Mouse (Mus musculus): ENCODE measurements around the gene Tbc1d22a.

The Tbc1d22a gene

GRCm38 (mm10) chr15:86276538-86277264, 62.4 kb downstream of the Tbc1d22a start:
- in situ Hi-C loops (cut with MboI, MseI), result no loop called here

DNA sequence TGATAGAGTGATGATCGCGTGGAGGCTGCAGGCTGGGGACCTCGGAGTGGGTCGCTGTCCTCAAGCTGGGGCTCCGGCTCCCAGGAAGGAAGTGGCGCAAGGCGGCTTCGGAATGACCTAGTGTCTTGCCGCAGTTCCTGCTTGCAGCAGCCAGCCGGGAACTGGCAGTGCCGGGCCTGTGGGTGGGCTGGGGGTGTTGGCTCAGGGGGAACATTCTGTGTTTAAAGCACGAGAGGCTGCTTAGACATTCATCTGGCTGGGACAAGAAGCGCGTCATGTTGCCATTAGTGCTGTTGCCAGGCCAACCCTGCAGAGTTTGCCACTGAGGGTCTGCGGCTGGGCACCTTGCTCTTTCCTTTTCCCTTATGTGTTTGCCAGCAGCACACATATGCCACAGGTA, 63.2 kb downstream of the Tbc1d22a start:
- in situ Hi-C loops (cut with MboI, MseI), result no loop called here

GRCm38 (mm10) chr15:86279059-86279974, 65.1 kb downstream of the Tbc1d22a start:
- in situ Hi-C loops (cut with MboI, MseI), result no loop called here

DNA sequence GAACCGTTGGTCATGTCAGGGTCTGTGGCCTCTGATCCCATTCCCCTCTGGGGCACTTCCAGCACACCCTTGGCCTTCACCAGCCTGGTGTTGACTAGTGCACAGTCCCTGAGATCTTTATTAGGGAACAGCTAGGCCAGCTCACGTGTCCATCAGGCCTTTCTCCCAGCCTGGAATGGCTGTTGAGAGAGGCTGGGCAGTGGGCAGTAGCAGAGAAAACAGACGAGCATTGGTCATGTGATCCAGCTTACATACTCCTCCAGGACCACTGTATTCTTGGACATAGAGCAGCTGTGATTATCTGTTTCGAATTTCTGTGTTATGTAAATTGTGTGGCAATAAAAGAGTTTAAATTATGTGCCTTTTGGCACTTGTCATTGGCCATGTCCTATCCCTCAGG, 65.9 kb downstream of the Tbc1d22a start:
- in situ Hi-C loops (cut with MboI, MseI), result no loop called here

DNA sequence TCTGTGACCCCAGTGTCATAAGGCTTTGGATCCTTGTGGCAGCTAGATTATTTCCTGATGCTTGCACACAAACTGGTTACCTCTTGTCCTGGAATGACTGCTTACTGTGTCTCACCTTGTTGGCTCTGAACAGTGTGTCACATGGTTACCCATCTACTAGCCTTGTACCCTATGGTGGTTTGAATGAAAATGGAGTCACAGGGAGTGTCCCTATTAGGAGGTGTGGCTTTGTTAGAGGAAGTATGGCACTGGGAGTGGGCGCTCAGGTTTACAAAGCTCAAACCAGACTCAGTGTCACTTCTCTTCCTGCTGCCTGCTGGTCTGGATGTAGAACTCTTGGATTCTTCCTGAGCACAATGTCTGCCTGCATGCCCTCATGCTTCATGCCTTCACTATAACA, 69.0 kb downstream of the Tbc1d22a start:
- in situ Hi-C loops (cut with MboI, MseI), result no loop called here

DNA sequence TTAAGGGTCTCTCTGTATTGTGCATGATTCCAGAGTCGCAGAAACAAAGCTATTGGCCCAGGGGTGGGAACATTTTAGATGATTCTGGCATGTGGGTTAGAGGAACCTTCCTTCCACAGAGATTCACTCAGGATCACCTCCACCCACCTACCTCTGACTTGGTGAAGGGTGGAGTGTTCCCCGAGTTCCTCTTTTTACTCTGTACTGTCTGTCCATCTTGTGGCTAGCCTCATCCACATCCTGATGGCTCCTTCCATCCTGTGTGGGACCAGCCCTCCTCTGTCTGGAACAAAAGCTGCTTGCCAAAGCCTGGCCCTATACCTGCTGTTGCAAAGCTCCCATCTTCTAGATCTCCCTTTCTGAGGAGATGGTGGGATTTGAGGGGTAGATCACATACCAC, 71.0 kb downstream of the Tbc1d22a start:
- in situ Hi-C loops (cut with MboI, MseI), result no loop called here

DNA sequence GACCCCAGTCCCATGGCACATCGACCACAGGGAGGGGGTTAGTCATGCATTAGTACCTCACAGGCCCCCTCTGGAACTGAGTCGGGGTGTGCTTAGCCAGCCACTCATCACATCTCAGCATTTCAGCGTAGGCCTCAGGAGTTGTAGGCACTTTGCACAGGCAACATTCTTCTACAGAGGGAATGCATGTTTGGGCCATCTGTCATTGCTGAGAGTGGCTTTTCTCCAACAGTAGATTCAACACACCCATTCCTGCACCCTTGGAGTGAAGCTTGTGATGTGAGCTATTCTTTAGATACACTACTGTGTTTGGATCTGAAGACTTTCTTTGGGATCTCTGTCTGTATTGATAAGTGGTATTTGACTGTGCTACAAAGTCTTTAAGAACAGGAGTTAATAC, 75.8 kb downstream of the Tbc1d22a start:
- in situ Hi-C loops (cut with MboI, MseI), result no loop called here

GRCm38 (mm10) chr15:86292288-86292687, 78.0 kb downstream of the Tbc1d22a start:
- in situ Hi-C loops (cut with MboI, MseI), result no loop called here

- in situ Hi-C loops (cut with MboI, MseI), result no loop called here
Measured at GRCm38 (mm10) chr15:86294426-86294825, 80.2 kb downstream of the Tbc1d22a start.

- in situ Hi-C loops (cut with MboI, MseI), result no loop called here
Measured at GRCm38 (mm10) chr15:86295722-86296288, 81.5 kb downstream of the Tbc1d22a start.

DNA sequence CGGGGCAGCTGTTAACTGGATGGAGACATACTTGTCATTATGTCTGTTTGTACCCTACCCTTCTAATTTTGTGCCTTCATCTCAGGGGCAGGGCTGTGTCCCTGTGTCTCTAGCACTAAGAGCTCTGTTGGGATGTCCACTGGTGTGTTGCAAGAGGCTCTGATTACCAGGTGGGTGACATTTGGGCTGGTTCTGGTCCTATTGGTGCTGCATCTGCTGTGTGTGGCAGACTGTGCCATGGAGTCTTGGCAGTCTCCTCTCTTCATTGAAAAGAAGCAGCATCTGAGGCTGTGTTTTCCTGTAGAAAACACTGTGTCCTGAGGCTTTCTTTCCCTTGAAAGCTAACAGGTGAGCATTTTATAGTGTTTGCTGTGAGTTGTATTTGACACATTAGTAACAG, 83.0 kb downstream of the Tbc1d22a start:
- in situ Hi-C loops (cut with MboI, MseI), result no loop called here

DNA sequence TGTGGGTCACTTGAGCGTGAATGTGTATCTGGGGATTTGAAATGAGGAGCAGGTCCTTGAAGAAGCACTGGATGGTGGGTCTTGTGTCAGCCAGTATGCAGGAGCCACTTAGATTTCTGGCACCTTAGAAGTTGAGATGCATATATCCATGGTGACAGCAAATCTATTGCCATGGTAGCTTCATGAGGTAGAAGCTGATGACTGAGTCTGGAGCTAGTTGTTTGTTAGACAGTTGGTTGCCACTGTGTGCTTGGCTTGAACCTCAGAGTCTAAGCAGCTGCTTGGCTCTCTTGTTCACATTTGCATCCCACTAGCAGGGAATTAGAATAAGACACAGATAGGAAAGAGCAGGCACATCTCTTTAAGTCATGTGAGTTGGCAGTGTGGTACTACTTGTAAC, 89.6 kb downstream of the Tbc1d22a start:
- in situ Hi-C loops (cut with MboI, MseI), result no loop called here

DNA sequence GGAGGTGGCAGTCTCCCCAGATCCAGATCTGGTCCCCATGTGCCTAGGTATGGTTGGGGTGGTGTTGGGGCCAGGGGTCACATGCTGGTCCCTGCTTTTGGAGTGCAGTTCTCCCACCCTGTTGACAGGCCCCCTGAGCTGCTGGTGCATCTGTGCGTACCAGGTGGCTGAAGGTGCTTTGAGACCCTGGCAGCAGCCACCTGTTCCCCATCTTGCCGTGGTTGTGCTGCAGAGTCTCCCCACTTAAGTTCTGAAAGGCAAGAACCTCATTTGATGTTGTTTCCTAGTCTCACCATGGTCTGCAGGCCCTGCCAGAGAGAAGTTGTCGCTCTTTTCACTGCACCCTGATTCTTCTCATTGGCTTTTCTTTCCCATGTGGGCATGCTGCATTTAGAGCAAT, 90.6 kb downstream of the Tbc1d22a start:
- in situ Hi-C loops (cut with MboI, MseI), result no loop called here

- in situ Hi-C loops (cut with MboI, MseI), result no loop called here
Measured at GRCm38 (mm10) chr15:86305290-86305689, 91.0 kb downstream of the Tbc1d22a start.

DNA sequence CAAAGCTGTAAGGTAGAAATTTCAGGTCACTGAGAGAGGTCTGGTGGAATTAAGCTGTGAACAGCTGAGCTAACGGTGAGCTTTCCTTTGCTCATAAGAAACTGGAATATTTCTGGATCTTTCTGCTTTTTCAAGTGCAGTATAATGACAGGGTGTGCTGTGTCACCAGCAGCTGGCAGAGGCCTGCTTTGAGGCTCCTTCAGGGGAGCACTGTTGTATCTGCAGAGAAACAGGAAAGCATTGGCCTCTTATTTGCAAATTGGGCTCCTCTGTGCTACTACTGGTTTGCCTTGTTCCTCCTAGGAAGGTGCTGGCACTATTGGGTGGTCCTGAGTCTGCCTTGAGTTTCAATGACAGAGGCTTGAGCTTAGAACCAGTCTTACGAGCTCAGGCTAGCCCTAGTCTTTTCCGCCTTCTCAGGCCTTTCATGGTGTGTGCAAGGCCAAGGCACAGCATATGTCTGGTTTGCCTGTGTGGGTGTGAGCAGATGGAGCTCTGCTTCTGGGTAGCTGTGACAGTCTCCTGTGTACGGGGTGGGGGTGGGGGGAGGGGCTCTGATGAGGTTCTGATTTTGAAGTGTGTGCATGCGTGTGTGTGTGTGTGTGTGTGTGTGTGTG, 95.1 kb downstream of the Tbc1d22a start:
- in situ Hi-C loops (cut with MboI, MseI), result no loop called here

DNA sequence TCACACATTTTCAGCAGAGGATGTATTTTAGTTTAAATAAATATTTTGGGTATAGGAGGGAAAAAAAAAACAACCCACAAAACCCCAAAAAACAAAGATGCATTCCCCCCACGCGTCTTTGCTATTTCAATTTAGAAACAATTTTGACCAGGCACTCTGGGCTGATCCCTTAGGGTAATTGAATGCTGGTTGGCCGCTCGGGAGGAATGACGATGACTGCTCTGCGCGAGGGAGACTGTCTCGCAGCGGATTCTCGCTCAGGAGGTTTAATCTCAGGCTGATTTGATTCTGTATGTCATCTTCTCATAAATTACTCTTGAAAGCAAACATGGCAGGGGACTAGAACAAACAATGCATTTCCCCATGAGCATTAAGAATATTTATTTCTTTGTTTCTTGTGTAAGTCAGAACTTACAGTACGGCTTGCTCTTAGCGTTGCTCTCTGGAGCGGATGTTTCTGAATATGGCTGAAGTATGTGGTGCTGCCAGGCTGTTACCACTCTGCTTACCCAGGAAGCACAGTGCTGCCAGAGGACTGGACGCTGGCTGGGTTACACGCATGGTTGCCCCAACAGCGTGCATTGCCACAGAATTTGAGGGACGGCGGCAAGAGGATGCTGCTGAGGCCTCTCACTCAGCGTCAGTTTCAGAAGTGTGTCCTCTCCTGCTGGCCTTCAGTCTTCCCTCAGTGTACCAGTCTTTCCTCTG, 106.7 kb downstream of the Tbc1d22a start:
- in situ Hi-C loops (cut with MboI, MseI), result no loop called here

DNA sequence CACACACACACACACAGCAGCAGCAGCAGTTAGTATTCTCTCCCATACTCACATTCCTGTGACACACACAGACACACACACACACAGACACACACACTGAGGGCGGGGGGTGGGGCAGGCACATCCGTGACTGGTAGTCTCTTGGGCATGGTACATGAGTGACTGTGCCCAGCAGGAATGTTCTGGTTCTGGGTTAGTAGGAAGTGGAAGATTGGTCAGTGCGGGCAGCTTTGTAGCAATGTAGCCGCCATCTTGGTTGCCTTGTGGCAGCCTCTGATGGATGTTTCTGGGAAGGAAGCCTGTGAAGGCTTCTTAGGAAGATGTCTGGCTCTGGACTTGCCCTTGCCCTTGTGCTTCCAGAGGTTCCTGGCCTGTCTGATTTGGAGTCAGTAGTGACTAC, 112.1 kb downstream of the Tbc1d22a start:
- in situ Hi-C loops (cut with MboI, MseI), result no loop called here

DNA sequence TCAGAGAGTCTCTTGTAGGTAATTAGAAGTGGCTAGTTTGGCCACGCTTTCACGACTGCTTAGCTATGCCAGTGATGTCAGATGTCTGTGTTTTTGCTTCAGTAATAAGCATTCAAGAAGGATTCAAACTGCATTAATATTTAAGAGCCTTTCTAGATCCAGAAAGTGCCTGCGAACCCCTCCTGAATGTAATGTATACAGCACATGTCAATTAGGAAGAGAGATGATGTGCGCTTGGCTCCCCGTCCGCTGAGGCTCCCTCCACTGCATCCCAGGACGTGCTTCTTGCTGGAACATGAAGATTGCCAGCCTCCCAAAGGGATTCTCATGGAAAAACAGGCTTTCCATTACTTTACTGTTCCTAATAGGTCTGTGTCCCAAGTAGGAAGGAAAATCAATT, 115.7 kb downstream of the Tbc1d22a start:
- in situ Hi-C loops (cut with MboI, MseI), result no loop called here

DNA sequence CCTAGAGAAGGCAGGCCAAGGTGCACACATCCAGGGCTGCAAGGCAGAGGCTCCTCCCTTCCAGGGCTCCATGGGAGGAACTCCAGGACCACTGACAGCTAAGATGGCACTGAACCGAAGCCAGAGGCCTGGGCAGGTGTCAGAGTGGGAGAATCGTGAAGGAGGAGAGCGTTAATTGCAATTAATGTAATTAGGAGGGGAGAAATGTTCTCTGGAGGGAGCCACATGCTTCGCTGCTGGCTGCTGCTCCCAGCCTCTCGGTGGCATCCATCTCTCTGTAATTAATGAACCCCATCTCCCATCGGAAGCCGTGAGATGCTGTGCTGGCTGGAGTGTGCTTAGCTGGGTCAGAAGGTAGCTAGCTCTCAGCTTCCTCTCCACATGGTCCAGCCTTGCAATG, 116.2 kb downstream of the Tbc1d22a start:
- in situ Hi-C loops (cut with MboI, MseI), result no loop called here

GRCm38 (mm10) chr15:86331501-86332245, 117.4 kb downstream of the Tbc1d22a start:
- in situ Hi-C loops (cut with MboI, MseI), result no loop called here

GRCm38 (mm10) chr15:86333176-86333575, 118.9 kb downstream of the Tbc1d22a start:
- in situ Hi-C loops (cut with MboI, MseI), result no loop called here
